Mouse (Mus musculus): Measurements from ENCODE around the gene Ccl26.

Gene Ccl26

DNA sequence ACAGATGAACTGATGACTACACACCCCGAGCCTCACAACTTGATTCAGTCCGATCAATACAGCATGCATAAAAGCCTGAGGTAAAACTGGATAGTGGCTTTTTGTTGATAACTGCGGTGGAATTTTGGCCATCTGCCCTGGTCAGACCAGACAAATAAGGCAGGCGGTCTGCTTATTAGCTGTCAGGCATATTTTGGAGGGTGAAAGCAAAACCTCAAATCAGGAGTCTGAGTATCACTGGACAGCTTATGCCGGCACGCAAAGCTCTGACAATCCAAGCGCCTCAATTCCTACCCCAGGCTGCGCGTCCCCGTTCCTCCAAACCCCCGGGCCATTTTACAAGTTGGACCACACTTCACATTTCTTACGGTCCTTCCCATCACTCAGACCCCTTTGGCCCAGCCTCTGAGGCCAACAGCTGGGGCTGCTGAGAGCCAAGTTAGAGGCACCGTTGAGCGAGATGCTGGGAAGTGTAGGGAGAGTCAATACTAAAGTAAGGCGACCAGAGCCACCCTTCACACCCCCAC, 19.3 kb downstream of the Ccl26 start:
- no peak for DNase-seq (ENCODE audit: extremely low spot score, low read depth, low spot score)

GRCm38 (mm10) chr5:135537794-135538214, 25.6 kb downstream of the Ccl26 start:
- DNase-seq (ENCODE audit: extremely low spot score, low read depth, low spot score): no peak

GRCm38 (mm10) chr5:135537326-135537725, 26.0 kb downstream of the Ccl26 start:
- DNase-seq (ENCODE audit: extremely low spot score, low read depth, low spot score): no peak

DNA sequence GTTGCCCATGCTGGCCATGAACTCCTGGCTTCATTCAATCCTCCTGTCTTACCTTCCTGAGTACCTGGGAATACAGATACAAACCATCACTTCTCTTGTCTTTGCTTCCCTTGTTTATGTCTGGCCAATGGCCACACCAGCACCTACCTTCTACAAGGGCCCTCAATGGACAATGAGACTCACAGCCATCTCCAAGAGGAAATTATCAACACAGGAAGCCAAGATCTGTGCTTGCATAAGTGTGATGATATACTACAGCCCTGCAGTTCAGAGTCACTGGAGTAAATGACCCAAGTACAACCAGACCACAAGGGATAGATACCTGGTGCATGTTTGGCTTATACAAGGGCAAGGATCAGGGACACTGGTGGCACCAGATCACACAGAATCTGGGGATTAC, 27.5 kb downstream of the Ccl26 start:
- DNase-seq (ENCODE audit: extremely low spot score, low read depth, low spot score): no peak

- DNase-seq (ENCODE audit: extremely low spot score, low read depth, low spot score): no peak
Observed at GRCm38 (mm10) chr5:135533431-135533830, 29.9 kb downstream of the Ccl26 start.

GRCm38 (mm10) chr5:135531306-135531845, 32.0 kb downstream of the Ccl26 start:
- no peak for DNase-seq (ENCODE audit: extremely low spot score, low read depth, low spot score)

DNA sequence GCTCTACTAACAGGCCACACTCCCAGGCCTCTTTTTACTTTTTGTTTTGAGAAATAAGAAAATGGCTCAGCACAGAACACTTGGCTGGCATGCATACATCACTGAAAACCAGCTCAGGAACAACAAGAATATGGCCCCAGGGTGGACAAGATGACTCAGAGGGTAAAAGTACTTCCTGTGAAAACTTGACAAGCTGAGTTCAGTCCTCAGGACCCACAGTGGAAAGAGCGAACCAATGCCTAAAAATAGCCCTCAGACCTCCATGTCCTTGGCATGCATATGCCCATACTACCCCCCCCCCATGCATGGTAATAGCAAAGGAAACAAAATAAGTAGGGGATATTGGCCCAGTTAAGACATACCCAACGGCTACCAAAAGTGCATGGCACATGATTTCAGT, 33.4 kb downstream of the Ccl26 start:
- DNase-seq (ENCODE audit: extremely low spot score, low read depth, low spot score): no peak

DNA sequence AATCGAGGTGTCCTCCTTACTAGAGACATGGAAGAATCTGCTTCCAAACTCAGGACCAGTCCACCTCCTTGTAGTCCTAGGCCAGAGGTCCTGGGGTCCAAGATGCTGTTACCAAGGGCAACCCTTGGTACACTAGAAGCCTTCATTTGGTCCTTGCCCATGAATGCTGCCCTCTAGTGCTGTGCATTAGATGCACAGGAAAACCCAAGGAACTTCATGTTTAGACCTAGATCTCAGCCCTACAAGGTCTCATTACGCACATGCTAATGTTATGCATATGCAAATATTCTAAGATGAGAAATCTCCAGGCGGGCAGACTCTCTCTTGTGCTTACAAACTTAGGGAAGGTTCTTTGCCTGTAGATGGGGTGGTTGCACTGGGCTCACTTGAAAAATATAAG, 34.1 kb downstream of the Ccl26 start:
- DNase-seq (ENCODE audit: extremely low spot score, low read depth, low spot score): no peak

DNA sequence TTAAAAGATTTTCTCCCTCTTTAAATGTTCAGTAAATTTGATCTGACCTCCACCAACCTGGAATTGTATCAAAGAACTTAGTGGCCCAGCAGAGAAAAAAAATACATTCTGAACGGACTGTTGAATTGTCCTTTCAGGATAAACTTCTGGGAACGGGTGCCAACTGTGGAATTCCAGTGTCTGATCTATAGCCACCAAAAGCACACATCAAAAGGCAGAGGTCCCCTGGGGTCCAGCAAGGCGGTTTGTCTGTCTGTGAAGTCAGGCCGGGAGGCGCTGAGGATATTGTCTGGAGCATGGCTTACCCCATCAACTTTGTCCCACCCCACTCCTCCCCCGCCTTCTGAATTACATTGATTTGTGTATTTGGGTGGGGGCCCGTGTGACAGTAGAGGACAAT, 35.4 kb downstream of the Ccl26 start:
- DNase-seq (ENCODE audit: extremely low spot score, low read depth, low spot score): no peak

DNA sequence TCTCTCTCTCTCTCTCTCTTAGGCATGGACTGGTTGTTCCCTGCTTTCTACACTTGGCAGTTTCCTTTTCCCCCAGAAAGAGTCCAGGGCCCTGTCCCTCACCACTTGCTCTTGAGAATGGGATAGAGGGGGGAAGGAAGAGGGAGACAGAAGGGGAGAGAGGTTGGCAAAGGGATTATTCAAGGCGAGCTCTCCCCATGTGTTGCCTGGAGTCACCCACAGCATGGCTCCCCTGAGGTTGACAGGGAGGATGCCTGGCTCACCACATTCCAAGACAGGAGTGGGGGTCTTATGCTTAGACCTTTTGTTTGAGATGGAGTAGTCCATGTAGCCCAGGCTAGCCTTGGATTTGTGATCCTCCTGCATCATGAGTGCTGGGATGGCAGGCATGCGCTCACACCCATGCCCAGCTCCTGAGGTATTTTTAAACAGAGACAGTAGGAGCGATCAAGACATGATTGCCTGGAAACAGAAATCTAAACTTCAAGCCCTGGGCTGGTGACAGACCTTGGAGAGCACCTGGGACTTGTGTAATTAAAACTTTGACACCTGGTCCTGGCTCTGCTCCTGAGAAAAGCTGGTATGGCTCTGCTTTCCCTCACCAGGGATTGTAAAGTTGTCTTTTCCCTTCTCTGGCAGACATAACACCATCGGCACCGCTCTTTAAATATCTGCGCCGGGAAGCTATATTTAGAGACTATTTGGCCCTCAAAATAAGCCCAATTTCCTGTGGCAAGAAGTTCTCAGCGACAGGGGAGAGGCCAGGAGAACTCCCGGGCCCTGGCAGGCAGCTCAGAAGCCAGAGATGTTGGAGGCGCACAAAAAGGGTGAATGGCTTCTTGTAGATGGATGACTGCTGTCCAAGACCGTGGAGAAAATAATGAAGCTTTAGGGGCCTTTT, 38.5 kb downstream of the Ccl26 start:
- DNase-seq (ENCODE audit: extremely low spot score, low read depth, low spot score): no peak

- no peak for DNase-seq (ENCODE audit: extremely low spot score, low read depth, low spot score)
Observed at GRCm38 (mm10) chr5:135524087-135524486, 39.3 kb downstream of the Ccl26 start.

GRCm38 (mm10) chr5:135522111-135522722, 41.2 kb downstream of the Ccl26 start:
- no peak for DNase-seq (ENCODE audit: extremely low spot score, low read depth, low spot score)

DNA sequence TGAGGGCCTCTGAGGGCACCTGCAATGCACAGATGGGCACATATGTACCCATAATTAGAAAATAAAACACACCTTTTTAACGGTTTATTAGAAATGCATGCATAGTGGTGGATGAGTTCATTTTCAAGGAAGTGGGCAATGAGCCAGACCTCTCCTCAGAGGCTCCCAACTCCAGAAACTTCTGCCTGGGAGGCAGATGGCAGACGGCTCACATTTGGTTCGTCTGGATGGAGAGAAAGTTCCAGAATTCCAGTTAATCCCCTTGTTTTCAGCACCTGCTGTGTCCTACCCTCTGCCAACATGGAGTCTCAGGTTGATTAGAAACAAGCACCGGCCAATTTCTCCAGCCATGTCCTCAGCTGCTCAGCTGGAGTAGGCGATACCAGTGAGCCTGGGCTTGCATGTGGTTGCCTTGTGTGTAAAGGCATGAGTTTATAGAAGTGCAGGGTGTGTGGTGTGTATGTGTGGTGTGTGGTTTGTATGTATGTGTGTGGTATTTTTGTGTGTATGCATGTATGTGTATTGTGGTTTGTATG, 46.0 kb downstream of the Ccl26 start:
- DNase-seq (ENCODE audit: extremely low spot score, low read depth, low spot score): no peak

- no peak for DNase-seq (ENCODE audit: extremely low spot score, low read depth, low spot score)
Observed at GRCm38 (mm10) chr5:135513131-135513530, 50.2 kb downstream of the Ccl26 start.

GRCm38 (mm10) chr5:135511105-135511504, 52.3 kb downstream of the Ccl26 start:
- no peak for DNase-seq (ENCODE audit: extremely low spot score, low read depth, low spot score)
